Mouse (Mus musculus) stomach, postnatal 0 days (tissue): ENCODE measurements at regions not wholly inside any gene's neighbourhood (a gene's known extent, or its start where the extent isn't known, plus 50 kb on each side); places are given as distances from the start of the nearest gene placed in this dataset.

ENCODE experiments used
- CTCF ChIP-seq: IDR thresholded peaks from 2 replicates; pipeline ENCODE4 v1.5.1; 2016; ENCODE audit warnings: antibody characterized with exemption, low read depth, mild to moderate bottlenecking, moderate library complexity
- EP300 ChIP-seq: optimal IDR thresholded peaks from 2 replicates; pipeline ENCODE3; 2016; ENCODE audit warnings: antibody characterized with exemption

DNA sequence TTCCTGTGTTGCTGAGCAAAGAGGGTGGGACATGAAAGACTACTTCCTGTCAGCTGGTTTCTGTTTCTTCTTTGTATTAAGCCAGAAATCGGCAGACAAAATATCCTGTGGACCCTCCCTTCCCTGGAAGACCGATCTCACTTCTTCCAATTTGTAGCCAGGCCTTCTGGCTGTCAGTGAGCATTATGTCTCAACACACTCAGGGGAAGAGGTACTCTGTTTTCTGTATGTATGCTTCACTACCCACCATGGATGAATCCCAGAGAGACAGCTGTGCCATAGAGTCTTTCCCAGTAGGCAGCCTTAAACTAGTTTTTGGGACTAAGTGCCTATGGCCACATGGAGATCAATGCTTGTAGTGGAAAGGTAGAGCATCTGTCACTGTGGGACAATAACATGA is 96.8 kb upstream of the Ptprm start:
- TF ChIP-seq CTCF (no peak), EP300 (no peak)
